Mouse (Mus musculus) left cerebral cortex, adult 11 months (tissue): Measurements from ENCODE around the gene Cavin3.
"Not testable (repeated sequence)": the region's sequence is repeated elsewhere in the genome, so short reads cannot be mapped to it uniquely, and the experiment has no call there.

Experiments used
- DNase-seq: peaks from one replicate; pipeline ENCODE4 v3.0.0; 2022; ENCODE audit warnings: low spot score

The Cavin3 gene

GRCm38 (mm10) chr7:105480081-105480480 is 2.0 kb downstream of the Cavin3 start:
- DNase-seq: no peak

GRCm38 (mm10) chr7:105479232-105479631 is 2.9 kb downstream of the Cavin3 start:
- no peak for DNase-seq

GRCm38 (mm10) chr7:105478344-105478743 is 3.8 kb downstream of the Cavin3 start:
- no peak for DNase-seq

GRCm38 (mm10) chr7:105477841-105478240 is 4.3 kb downstream of the Cavin3 start:
- peak; percentile 47 for DNase-seq

- no peak for DNase-seq
These were observed 4.7 kb downstream of the Cavin3 start for GRCm38 (mm10) chr7:105477433-105477700.

- no peak for DNase-seq
These were observed 5.2 kb downstream of the Cavin3 start for GRCm38 (mm10) chr7:105476683-105477432.

GRCm38 (mm10) chr7:105475396-105475949 is 6.6 kb downstream of the Cavin3 start:
- DNase-seq: no peak

GRCm38 (mm10) chr7:105474771-105475315 is 7.3 kb downstream of the Cavin3 start:
- DNase-seq: no peak

GRCm38 (mm10) chr7:105472607-105473006 is 9.5 kb downstream of the Cavin3 start:
- DNase-seq: no peak

GRCm38 (mm10) chr7:105465505-105465904 is 16.6 kb downstream of the Cavin3 start:
- peak; percentile 70 for DNase-seq

- DNase-seq: no peak
These were observed 23.6 kb downstream of the Cavin3 start for GRCm38 (mm10) chr7:105458546-105458945.

- not testable (repeated sequence) for DNase-seq
These were observed 28.8 kb downstream of the Cavin3 start for GRCm38 (mm10) chr7:105453345-105453744.

GRCm38 (mm10) chr7:105445076-105445475 is 37.0 kb downstream of the Cavin3 start:
- no peak for DNase-seq

- DNase-seq: no peak
These were observed 40.7 kb downstream of the Cavin3 start for GRCm38 (mm10) chr7:105441426-105441825.

GRCm38 (mm10) chr7:105437979-105438772 is 43.9 kb downstream of the Cavin3 start:
- DNase-seq: no peak

- DNase-seq: no peak
These were observed 47.3 kb downstream of the Cavin3 start for GRCm38 (mm10) chr7:105434798-105435197.

GRCm38 (mm10) chr7:105433859-105434258 is 48.2 kb downstream of the Cavin3 start:
- no peak for DNase-seq

GRCm38 (mm10) chr7:105432058-105432457 is 50.0 kb downstream of the Cavin3 start:
- DNase-seq: no peak
